Mouse (Mus musculus): ENCODE measurements around the gene Fam151b.

- TF ChIP-seq CTCF (IDR thresholded peaks at IDR 0.05) = no peak
- TF ChIP-seq EP300 (IDR thresholded peaks at IDR 0.05; ENCODE audit: insufficient read depth, low read depth, low read length) = no peak
- no peak for TF ChIP-seq POLR2A (IDR thresholded peaks at IDR 0.05; ENCODE audit: insufficient read depth, low read depth, low read length)
Measured at GRCm38 (mm10) chr13:92523178-92523813, 39.5 kb upstream of the Fam151b start.
